Comparison of ENCODE assay signal across 13 mouse cellular contexts in genomic region chr5:25181004-25181531, GRCm38 (mm10). TPM values are rescaled to one million over a fixed set of nuclear protein-coding genes. Genes with fewer than 3 reads are reported as not detected.
A peak's percentile ranks its signal among the peaks of the same experiment; 100 is the strongest.
DNase-seq lines count a peak whose midpoint lies in the region; ATAC-seq and TF ChIP-seq lines count a peak whose summit lies in the region.
"Had no signal": no experiment of that assay in that cellular context is flagged by ENCODE, and none has a peak within 500 bp of the region (broad histone marks: within the 10 kb centered on the region; RNA-seq: fewer than 3 reads in every experiment).

Gene Galntl5 (plus strand): TSS chr5:25181460.

- H3K36me3 ChIP-seq in heart, postnatal 0 days (replicated peaks; ENCODE audit: control insufficient read depth, insufficient read depth, low read length) = no peaks in the 10 kb centered on the region
- no peaks in the 10 kb centered on the region for H3K36me3 ChIP-seq in heart, embryonic 12.5 days
- H3K36me3 ChIP-seq in midbrain, embryonic 16.5 days (ENCODE audit: control insufficient read depth, insufficient read depth, low read length) = no peaks in the 10 kb centered on the region

- 92% methylated on average over 1 of the region's 1 CpGs for WGBS in heart, postnatal 0 days
- WGBS in heart, embryonic 12.5 days = 77% methylated on average over 1 of the region's 1 CpGs
- 89% methylated on average over 1 of the region's 1 CpGs for WGBS in midbrain, embryonic 16.5 days

- POLR2A ChIA-PET in Patski (lab: Charles Lee) = no interaction called here

- in situ Hi-C loops in Patski (cut with MboI; ENCODE audit: low pct_unique_long_range_greater_than_20kb) = loop anchor here (25.0 kb wide), 1 partner anchor 556 kb away; no protein-coding TSS in a partner anchor

- H3K27ac ChIP-seq in heart, postnatal 0 days (ENCODE audit: low read depth) = no peak within 1 kb of the TSS
- no peak within 1 kb of the TSS for H3K27ac ChIP-seq in heart, embryonic 12.5 days (ENCODE audit: poor library complexity, severe bottlenecking)
- H3K27ac ChIP-seq in midbrain, embryonic 16.5 days (ENCODE audit: low read length) = no peak within 1 kb of the TSS
- H3K27ac ChIP-seq: heart, adult 2 months had no signal

- no peak within 1 kb of the TSS for H3K4me2 ChIP-seq in heart, postnatal 0 days (ENCODE audit: low read depth, low read length)
- H3K4me2 ChIP-seq in heart, embryonic 12.5 days = no peak within 1 kb of the TSS
- no peak within 1 kb of the TSS for H3K4me2 ChIP-seq in midbrain, embryonic 16.5 days (ENCODE audit: low read length)

- no peaks in the 10 kb centered on the region for H3K4me1 ChIP-seq in heart, postnatal 0 days (ENCODE audit: control insufficient read depth, insufficient read depth)
- no peaks in the 10 kb centered on the region; the same call in 1 of the 2 replicates for H3K4me1 ChIP-seq in heart, embryonic 12.5 days (replicated peaks)
- no peaks in the 10 kb centered on the region for H3K4me1 ChIP-seq in midbrain, embryonic 16.5 days (ENCODE audit: control insufficient read depth, insufficient read depth, low read length)

- no peak within 1 kb of the TSS for H3K4me3 ChIP-seq in heart, postnatal 0 days (ENCODE audit: low read depth, low read length)
- H3K4me3 ChIP-seq in heart, embryonic 12.5 days = no peak within 1 kb of the TSS
- H3K4me3 ChIP-seq in midbrain, embryonic 16.5 days (ENCODE audit: low read depth, low read length) = no peak within 1 kb of the TSS
- H3K4me3 ChIP-seq: heart, adult 2 months had no signal

- H3K27me3 ChIP-seq in heart, postnatal 0 days (ENCODE audit: control insufficient read depth, insufficient read depth, low read length) = no peaks in the 10 kb centered on the region
- H3K27me3 ChIP-seq in heart, embryonic 12.5 days (replicated peaks) = no peaks in the 10 kb centered on the region
- no peaks in the 10 kb centered on the region for H3K27me3 ChIP-seq in Patski
- no peaks in the 10 kb centered on the region for H3K27me3 ChIP-seq in midbrain, embryonic 16.5 days (ENCODE audit: control insufficient read depth, insufficient read depth, low read depth, low read length)
- H3K27me3 ChIP-seq: CH12.LX had no signal

- peak; percentile 11 for DNase-seq in heart, postnatal 0 days (ENCODE audit: low spot score)
- DNase-seq in Patski (ENCODE audit: low read depth, low spot score) = no peak
- peak; percentile 18 for DNase-seq in forelimb bud, embryonic 11.5 days (ENCODE audit: low read depth, low spot score)
- DNase-seq in lung, postnatal 14 days = peak; percentile 1
- no peak for DNase-seq in embryo, embryonic 10.5 days (ENCODE audit: low spot score)

- no peak for TF ChIP-seq CTCF in heart, postnatal 0 days (IDR thresholded peaks at IDR 0.05; ENCODE audit: low read depth)
- no peak for TF ChIP-seq CTCF in Patski (IDR thresholded peaks at IDR 0.05)

- H3K9me3 ChIP-seq in heart, postnatal 0 days (replicated peaks; ENCODE audit: control insufficient read depth, low read length) = no peaks in the 10 kb centered on the region
- peaks cover 4% of the 10 kb centered on the region for H3K9me3 ChIP-seq in heart, embryonic 12.5 days (replicated peaks)
- no peaks in the 10 kb centered on the region for H3K9me3 ChIP-seq in midbrain, embryonic 16.5 days (replicated peaks; ENCODE audit: control insufficient read depth, low read length, poor library complexity, severe bottlenecking)

- CTCF ChIA-PET in Patski (lab: Charles Lee) = interaction anchor here (1.0 to 1.4 kb wide), 3 partner anchors 9 to 171 kb away, joined by 3 to 6 read pairs (median 4); no protein-coding TSS in a partner anchor

- ATAC-seq in heart, postnatal 0 days (ENCODE audit: insufficient read depth, low read depth) = 0 out of 2 replicates have a peak, but pooled peaks have one; percentile 8
- ATAC-seq in heart, embryonic 12.5 days (ENCODE audit: insufficient number of reproducible peaks, low FRiP score) = no peak
- peak; percentile 51 for ATAC-seq in Patski
- ATAC-seq in midbrain, embryonic 16.5 days = no peak
- ATAC-seq in cerebellum, adult (ENCODE audit: insufficient number of reproducible peaks, low FRiP score, low TSS enrichment) = no peak
- ATAC-seq: forebrain, embryonic 16.5 days had no signal

- no peak within 1 kb of the TSS for H3K9ac ChIP-seq in heart, postnatal 0 days (replicated peaks; ENCODE audit: low read depth, low read length)
- no peak within 1 kb of the TSS for H3K9ac ChIP-seq in heart, embryonic 12.5 days
- H3K9ac ChIP-seq in midbrain, embryonic 16.5 days (ENCODE audit: low read depth, low read length) = no peak within 1 kb of the TSS

- TF ChIP-seq EP300 in heart, postnatal 0 days (IDR thresholded peaks at IDR 0.05; ENCODE audit: low read depth) = no peak

RNA-seq across cellular contexts. Expression of gene Galntl5, which starts in this region (rescaled TPM):
- not detected in 2 replicates for total RNA-seq in heart, postnatal 0 days (2014; rRNA removed; ENCODE audit: low replicate concordance)
- polyA plus RNA-seq in heart, postnatal 0 days (2015; fragmentation: Nextera tagmentation; extraction: Ambion mirVana) = not detected in 2 replicates
- not detected in 2 replicates for polyA plus RNA-seq in heart, embryonic 12.5 days (2016; fragmentation: Nextera tagmentation; extraction: Ambion mirVana)
- polyA plus RNA-seq in Patski (2021) = not detected
- not detected in 2 replicates for polyA plus RNA-seq in midbrain, embryonic 16.5 days (2015; fragmentation: Nextera tagmentation; extraction: Ambion mirVana)
- total RNA-seq: CH12.LX; heart, adult 2 months had no signal
- polyA plus RNA-seq: forebrain, embryonic 16.5 days; heart, adult 2 months; lung, embryonic 16.5 days; urinary bladder, adult 2 months had no signal

Comparison
In these comparisons a context has a peak if more than half of its experiments do, and no peak if none do; other contexts are left out.
1. Peak in DNase-seq and ATAC-seq in heart, postnatal 0 days; RNA of the gene not detected or under 1 TPM.
2. Peak in ATAC-seq in Patski; RNA of the gene not detected or under 1 TPM.
3. DNase-seq: peak in forelimb bud, embryonic 11.5 days (single experiment) and lung, postnatal 14 days (single experiment); none in Patski (single experiment) and embryo, embryonic 10.5 days (single experiment).